Mouse (Mus musculus) stomach, embryonic 16.5 days (tissue): ENCODE results near the gene Plxna4. TPM values are rescaled to one million over a fixed set of nuclear protein-coding genes. Genes with fewer than 3 reads are reported as not detected.

Experiments
- ATAC-seq: fragments of 200-750 bp; cut with Nextera tagmentation; 2 replicates; pipeline ENCODE4 v1.8.0; 2017; ENCODE audit warnings: moderate number of reproducible peaks, moderate TSS enrichment; ENCODE audit not compliant: insufficient read depth, low FRiP score
- H3K27ac ChIP-seq: fragments of 300-500 bp; sonication (generic); 2 replicates; pipeline ENCODE4 v1.5.1; 2014; ENCODE audit warnings: low read length
- H3K27me3 ChIP-seq: fragments of 300-500 bp; sonication (generic); 2 replicates; pipeline ENCODE4 v1.6.1; 2014; ENCODE audit warnings: low read length, control low read depth, mixed read lengths; ENCODE audit not compliant: control insufficient read depth, insufficient read depth
- H3K36me3 ChIP-seq: fragments of 300-500 bp; sonication (generic); 2 replicates; pipeline ENCODE4 v1.6.1; 2014; ENCODE audit warnings: low read length; ENCODE audit not compliant: control insufficient read depth, insufficient read depth
- H3K4me1 ChIP-seq: fragments of 300-500 bp; sonication (generic); 2 replicates; pipeline ENCODE4 v1.6.1; 2014; ENCODE audit warnings: low read length, control low read depth, mixed read lengths; ENCODE audit not compliant: control insufficient read depth, insufficient read depth
- H3K4me2 ChIP-seq: fragments of 300-500 bp; sonication (generic); 2 replicates; pipeline ENCODE4 v1.6.1; 2014; ENCODE audit warnings: low read depth, low read length, mixed read lengths
- H3K4me3 ChIP-seq: fragments of 300-500 bp; sonication (generic); replicated peaks from 2 replicates; pipeline ENCODE4 v1.5.1; 2014; ENCODE audit warnings: mild to moderate bottlenecking, low read length
- H3K9ac ChIP-seq: fragments of 300-500 bp; sonication (generic); 2 replicates; pipeline ENCODE4 v1.6.1; 2014; ENCODE audit warnings: low read length
- H3K9me3 ChIP-seq: fragments of 300-500 bp; sonication (generic); replicated peaks from 2 replicates; pipeline ENCODE4 v1.6.1; 2016; ENCODE audit warnings: low read length, control low read depth; ENCODE audit not compliant: control insufficient read depth
- WGBS: fragments of 180-500 bp; shearing (Covaris S2); extraction: QIAGEN DNeasy Blood & Tissue Kit; methylation state at CpG from one replicate; pipeline ENCODE4 v1.1.7; 2014; 5-methylcytosine and 5-hydroxymethylcytosine counted together
- polyA plus RNA-seq: library from polyadenylated mRNA; unstranded; fragments of >200 nt; fragmentation: Nextera tagmentation; extraction: Ambion mirVana; gene quantifications from 2 replicates; pipeline ENCODE4 v1.2.1, GENCODE M21; 2015

Gene Plxna4
- polyA plus RNA-seq, 1 experiment from 2014 or later = 1.9 TPM

- H3K9me3 ChIP-seq = no peaks in the 10 kb centered on the region
- H3K9ac ChIP-seq = no peak overlapping the region
- no peak overlapping the region for H3K4me3 ChIP-seq
- H3K27ac ChIP-seq = no peak overlapping the region
- H3K4me1 ChIP-seq = no peaks in the 10 kb centered on the region
- ATAC-seq = no peak
- 74% methylated on average over 6 of the region's 6 CpGs for WGBS
- H3K4me2 ChIP-seq = no peak overlapping the region
- H3K27me3 ChIP-seq = no peaks in the 10 kb centered on the region
- no peaks in the 10 kb centered on the region for H3K36me3 ChIP-seq
Measured at GRCm38 (mm10) chr6:32126914-32127313, 461.1 kb downstream of the Plxna4 start.

- H3K36me3 ChIP-seq = no peaks in the 10 kb centered on the region
- H3K9ac ChIP-seq = no peak overlapping the region
- no peak overlapping the region for H3K4me3 ChIP-seq
- H3K27me3 ChIP-seq = no peaks in the 10 kb centered on the region
- 85% methylated on average over 4 of the region's 4 CpGs for WGBS
- H3K4me2 ChIP-seq = no peak overlapping the region
- no peaks in the 10 kb centered on the region for H3K9me3 ChIP-seq
- no peaks in the 10 kb centered on the region for H3K4me1 ChIP-seq
- ATAC-seq = no peak
- no peak overlapping the region for H3K27ac ChIP-seq
Measured at GRCm38 (mm10) chr6:32122584-32123265, 465.3 kb downstream of the Plxna4 start.

GRCm38 (mm10) chr6:32120931-32121330, 467.1 kb downstream of the Plxna4 start:
- no peak overlapping the region for H3K27ac ChIP-seq
- no peak for ATAC-seq
- no peak overlapping the region for H3K9ac ChIP-seq
- H3K4me1 ChIP-seq = no peaks in the 10 kb centered on the region
- 60% methylated on average over 1 of the region's 1 CpGs for WGBS
- no peak overlapping the region for H3K4me2 ChIP-seq
- no peaks in the 10 kb centered on the region for H3K36me3 ChIP-seq
- H3K9me3 ChIP-seq = no peaks in the 10 kb centered on the region
- H3K4me3 ChIP-seq = no peak overlapping the region
- no peaks in the 10 kb centered on the region for H3K27me3 ChIP-seq

- no peaks in the 10 kb centered on the region; the same call in 1 of the 2 replicates for H3K27me3 ChIP-seq
- ATAC-seq = no peak
- no peak overlapping the region for H3K27ac ChIP-seq
- no peaks in the 10 kb centered on the region for H3K9me3 ChIP-seq
- H3K36me3 ChIP-seq = no peaks in the 10 kb centered on the region
- H3K9ac ChIP-seq = no peak overlapping the region
- H3K4me3 ChIP-seq = no peak overlapping the region
- WGBS = 40% methylated on average over 2 of the region's 2 CpGs
- H3K4me2 ChIP-seq = no peak overlapping the region
- H3K4me1 ChIP-seq = no peaks in the 10 kb centered on the region
Measured at GRCm38 (mm10) chr6:32109207-32109606, 478.8 kb downstream of the Plxna4 start.

GRCm38 (mm10) chr6:32105547-32106275, 482.3 kb downstream of the Plxna4 start:
- WGBS = 50% methylated on average over 9 of the region's 9 CpGs
- H3K36me3 ChIP-seq = no peaks in the 10 kb centered on the region
- no peak for ATAC-seq
- H3K27me3 ChIP-seq = no peaks in the 10 kb centered on the region
- H3K4me3 ChIP-seq = no peak overlapping the region
- H3K27ac ChIP-seq = no peak overlapping the region
- no peaks in the 10 kb centered on the region for H3K9me3 ChIP-seq
- no peak overlapping the region for H3K4me2 ChIP-seq
- H3K4me1 ChIP-seq = no peaks in the 10 kb centered on the region
- H3K9ac ChIP-seq = no peak overlapping the region
